Mouse (Mus musculus) liver, adult 2 months (tissue): ENCODE measurements at regions not wholly inside any gene's neighbourhood (a gene's known extent, or its start where the extent isn't known, plus 50 kb on each side); places are given as distances from the start of the nearest gene placed in this dataset.

Experiments used
- CTCF ChIP-seq: fragments of 200-500 bp; IDR thresholded peaks from 2 replicates; pipeline ENCODE4 v1.5.1; 2011; ENCODE audit warnings: low read depth, low read length, control low read depth
- POLR2A ChIP-seq: fragments of 200-500 bp; IDR thresholded peaks from 2 replicates; pipeline ENCODE4 v1.6.1; 2011; ENCODE audit warnings: low read length, control low read depth; ENCODE audit not compliant: insufficient read depth; ENCODE audit errors: extremely low read depth

DNA sequence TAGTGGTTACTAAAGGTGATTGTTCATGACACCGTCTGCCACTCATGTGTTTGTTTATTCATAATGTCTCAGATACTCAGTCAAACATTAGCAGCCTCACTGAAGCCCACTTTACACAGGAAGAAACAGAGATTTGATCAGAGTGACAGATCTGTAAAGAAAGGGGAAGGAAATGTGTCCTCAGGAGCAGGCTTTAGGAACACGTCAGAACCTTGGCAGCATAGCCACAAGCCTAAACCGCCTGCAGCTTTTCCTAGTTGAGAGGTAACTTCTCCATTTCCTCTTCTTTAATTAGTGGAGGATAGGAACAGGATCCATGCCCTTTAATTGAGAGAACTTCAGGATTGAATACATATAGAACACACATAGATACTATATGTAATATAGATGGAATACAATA, 73.3 kb upstream of the Polg start:
- no peak for TF ChIP-seq CTCF
- TF ChIP-seq POLR2A = no peak
